Mouse (Mus musculus) kidney, postnatal 14 days (tissue): Measurements from ENCODE around the gene Il1b.

ENCODE experiments used
- DNase-seq: peaks from one replicate; pipeline ENCODE4 v3.0.0; 2022; ENCODE audit warnings: mixed read lengths

Il1b gene

GRCm38 (mm10) chr2:129371039-129371438, at the start of gene Il1b:
Gene Il1b (minus strand): TSS chr2:129371139.
- DNase-seq, result no peak

GRCm38 (mm10) chr2:129419361-129419880, 48.5 kb upstream of the Il1b start:
- no peak for DNase-seq

- no peak for DNase-seq
These were observed 43.7 kb upstream of the Il1b start for GRCm38 (mm10) chr2:129414593-129414992.

GRCm38 (mm10) chr2:129413488-129413887, 42.5 kb upstream of the Il1b start:
- no peak for DNase-seq

- no peak for DNase-seq
These were observed 40.7 kb upstream of the Il1b start for GRCm38 (mm10) chr2:129411651-129412050.

- DNase-seq, result no peak
These were observed 39.4 kb upstream of the Il1b start for GRCm38 (mm10) chr2:129410344-129410743.

- DNase-seq, result peak; percentile 72
These were observed 37.5 kb upstream of the Il1b start for GRCm38 (mm10) chr2:129408476-129408875.

GRCm38 (mm10) chr2:129407596-129407995, 36.7 kb upstream of the Il1b start:
- no peak for DNase-seq

GRCm38 (mm10) chr2:129406508-129406907, 35.6 kb upstream of the Il1b start:
- no peak for DNase-seq

GRCm38 (mm10) chr2:129403786-129404185, 32.8 kb upstream of the Il1b start:
- no peak for DNase-seq

- no peak for DNase-seq
These were observed 31.4 kb upstream of the Il1b start for GRCm38 (mm10) chr2:129402330-129402729.

- no peak for DNase-seq
These were observed 30.9 kb upstream of the Il1b start for GRCm38 (mm10) chr2:129401803-129402202.

GRCm38 (mm10) chr2:129398176-129398575, 27.2 kb upstream of the Il1b start:
- DNase-seq, result no peak

GRCm38 (mm10) chr2:129393524-129393923, 22.6 kb upstream of the Il1b start:
- peak; percentile 11 for DNase-seq

- DNase-seq, result no peak
These were observed 19.2 kb upstream of the Il1b start for GRCm38 (mm10) chr2:129390161-129390560.

- no peak for DNase-seq
These were observed 18.4 kb upstream of the Il1b start for GRCm38 (mm10) chr2:129389323-129389722.

- no peak for DNase-seq
These were observed 14.4 kb upstream of the Il1b start for GRCm38 (mm10) chr2:129385331-129385730.

GRCm38 (mm10) chr2:129384272-129384660, 13.3 kb upstream of the Il1b start:
- no peak for DNase-seq

- DNase-seq, result peak; percentile 14
These were observed 12.8 kb upstream of the Il1b start for GRCm38 (mm10) chr2:129383512-129384271.

- DNase-seq, result no peak
These were observed 10.0 kb upstream of the Il1b start for GRCm38 (mm10) chr2:129380746-129381474.

GRCm38 (mm10) chr2:129380211-129380610, 9.3 kb upstream of the Il1b start:
- DNase-seq, result no peak

- DNase-seq, result no peak
These were observed 2.4 kb upstream of the Il1b start for GRCm38 (mm10) chr2:129373307-129373706.

GRCm38 (mm10) chr2:129369615-129370014, 1.3 kb downstream of the Il1b start:
- DNase-seq, result no peak

- no peak for DNase-seq
These were observed 2.1 kb downstream of the Il1b start for GRCm38 (mm10) chr2:129368795-129369194.
